8 mouse cellular contexts compared by ENCODE assay signal in the genomic region with DNA sequence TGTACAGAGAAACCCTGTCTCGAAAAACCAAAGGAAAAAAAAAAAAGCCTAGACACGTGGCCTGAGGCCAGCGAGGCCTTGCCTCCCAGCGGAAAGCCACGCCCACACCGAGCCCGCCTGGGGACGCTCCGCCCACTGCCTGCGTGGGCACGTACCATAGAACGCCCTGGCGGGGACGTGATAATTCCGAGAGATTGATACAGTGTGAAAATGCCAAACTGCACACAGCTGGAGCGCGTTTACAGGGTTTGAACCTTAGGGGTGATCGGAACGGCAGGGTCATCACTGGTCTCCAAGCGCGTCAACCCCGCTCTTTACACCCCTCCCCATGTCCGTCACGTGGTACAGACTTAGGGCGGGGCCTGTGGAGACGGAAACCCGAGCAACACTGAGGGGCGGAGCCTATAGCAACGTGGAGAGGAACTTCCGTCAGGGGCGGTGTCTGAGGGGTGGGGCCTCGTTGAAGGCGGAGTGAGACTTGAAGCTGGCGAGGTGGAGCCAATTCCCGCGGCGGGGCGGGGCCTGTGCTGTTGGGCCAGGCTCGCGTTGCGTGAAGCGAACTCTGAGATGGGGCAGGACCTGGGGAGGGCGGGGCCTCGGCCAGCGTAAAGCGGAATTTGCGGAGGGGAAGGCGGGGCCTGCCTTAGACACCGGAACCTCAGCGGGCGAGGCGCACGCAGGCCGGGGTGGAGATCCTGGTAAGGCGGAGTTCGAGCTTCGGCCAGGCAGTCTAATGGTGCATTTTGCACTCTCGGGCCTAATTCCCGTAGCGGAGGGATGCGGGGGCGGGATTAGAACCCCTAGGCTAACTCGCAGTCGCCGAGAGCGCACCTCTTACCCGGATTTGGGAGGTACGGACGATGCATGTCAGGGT. TPM values are rescaled to one million over a fixed set of nuclear protein-coding genes. Genes with fewer than 3 reads are reported as not detected.
DNase-seq lines count a peak whose midpoint lies in the region; ATAC-seq and TF ChIP-seq lines count a peak whose summit lies in the region.

Gene Brat1 (plus strand): TSS at position 634 of the 874 bp plus-strand sequence.

- H3K4me2 ChIP-seq in forebrain, embryonic 15.5 days (replicated peaks) = peak within 1 kb of the TSS; percentile 75

- peak; percentile 97; the same call in 1 of the 2 replicates for TF ChIP-seq POLR2A in lung, adult 2 months (IDR thresholded peaks at IDR 0.05; ENCODE audit: borderline replicate concordance, extremely low read depth, low read depth, low read length)

- H3K27ac ChIP-seq in ES-E14 (ENCODE audit: insufficient read depth, low read depth, low read length, poor library complexity, severe bottlenecking) = peak within 1 kb of the TSS; percentile 96
- H3K27ac ChIP-seq in forebrain, embryonic 15.5 days (replicated peaks) = peak within 1 kb of the TSS; percentile 88

- intact Hi-C loops in heart, postnatal 25 days (cut with DNase I) = loop anchor here (5.0 kb wide), 1 partner anchor 43 kb away; no protein-coding TSS in a partner anchor

- peaks cover 4% of the 10 kb centered on the region; the same call in 1 of the 2 replicates for H3K36me3 ChIP-seq in ES-E14 (ENCODE audit: control insufficient read depth, insufficient read depth, low read length, poor library complexity, severe bottlenecking)
- peaks cover 9% of the 10 kb centered on the region; the same call in 1 of the 2 replicates for H3K36me3 ChIP-seq in forebrain, embryonic 15.5 days

- DNase-seq in ES-E14 (ENCODE audit: low read depth, low spot score) = peak; percentile 100
- DNase-seq in cerebellum, adult 11-12 months = peak; percentile 100
- peak; percentile 100 for DNase-seq in heart, postnatal 25 days (ENCODE audit: low spot score)
- peak; percentile 100 for DNase-seq in layer of hippocampus, adult 18-20 months (ENCODE audit: low spot score in 2 of 2)
- DNase-seq in lung, adult 2 months = peak; percentile 99
- peak; percentile 100 for DNase-seq in thymus, adult 18-20 months

- WGBS in forebrain, embryonic 15.5 days = under 1% methylated on average over 69 of the region's 69 CpGs
- WGBS in lung, adult 2 months = under 1% methylated on average over 69 of the region's 69 CpGs

- peak within 1 kb of the TSS; percentile 81 to 86 for H3K4me3 ChIP-seq in ES-E14 (ENCODE audit: insufficient read depth in 1 of 2, low read depth in 1 of 2, low read length in 2 of 2, poor library complexity in 1 of 2, severe bottlenecking in 1 of 2)
- H3K4me3 ChIP-seq in forebrain, embryonic 15.5 days = peak within 1 kb of the TSS; percentile 72
- H3K4me3 ChIP-seq in lung, adult 2 months (replicated peaks; ENCODE audit: extremely low read depth, low read depth, low read length) = peak within 1 kb of the TSS; percentile 92

- TF ChIP-seq CTCF in lung, adult 2 months (IDR thresholded peaks at IDR 0.05; ENCODE audit: insufficient read depth, low read length) = no peak

- ATAC-seq in forebrain, embryonic 15.5 days (replicated peaks) = peak; percentile 93
- ATAC-seq in neutrophil, adult 5-6 weeks (ENCODE audit: extremely low read depth, insufficient number of reproducible peaks, low FRiP score, poor library complexity, severe bottlenecking) = peak; percentile 89

- peaks cover 0 to 8% of the 10 kb centered on the region in 2 experiments; a peak in 3 of 4 replicates for H3K4me1 ChIP-seq in ES-E14 (ENCODE audit: control insufficient read depth in 2 of 2, insufficient read depth in 2 of 2, low read length in 2 of 2, poor library complexity in 1 of 2)
- H3K4me1 ChIP-seq in forebrain, embryonic 15.5 days = peaks cover 41% of the 10 kb centered on the region
- peaks cover 17% of the 10 kb centered on the region for H3K4me1 ChIP-seq in lung, adult 2 months (ENCODE audit: control insufficient read depth, insufficient read depth, low read length)

- H3K9me3 ChIP-seq in ES-E14 (ENCODE audit: control insufficient read depth, insufficient read depth, low read depth, low read length) = no peaks in the 10 kb centered on the region
- H3K9me3 ChIP-seq in forebrain, embryonic 15.5 days = no peaks in the 10 kb centered on the region

- no peaks in the 10 kb centered on the region for H3K27me3 ChIP-seq in forebrain, embryonic 15.5 days

- in situ Hi-C loops in ES-E14 (cut with MboI; ENCODE audit: low sequenced_read_pairs in 2 of 2, unreplicated experiment in 2 of 2) = no loop called here

- peak within 1 kb of the TSS; percentile 95 for H3K9ac ChIP-seq in ES-E14 (ENCODE audit: insufficient read depth, low read depth, low read length, poor library complexity, severe bottlenecking)
- peak within 1 kb of the TSS; percentile 70 for H3K9ac ChIP-seq in forebrain, embryonic 15.5 days (replicated peaks)

TF ChIP-seq in ES-E14, 5 proteins besides CTCF, POLR2A, EP300 and RAD21:
- TF ChIP-seq CHD2 (IDR thresholded peaks at IDR 0.05; ENCODE audit: low read depth, low read length) (no peak), ZNF384 (IDR thresholded peaks at IDR 0.05; ENCODE audit: low read depth, low read length) (peak; percentile 95), ZC3H11A (IDR thresholded peaks at IDR 0.05; ENCODE audit: borderline replicate concordance, low read depth, low read length) (0 out of 2 replicates have a peak, but pooled peaks have one; percentile 25)

RNA-seq across cellular contexts. Expression of gene Brat1, which starts in this region (rescaled TPM):
- 19.4 and 21.2 TPM in 2 replicates for total RNA-seq in ES-E14 (2012; rRNA removed)
- polyA plus RNA-seq in forebrain, embryonic 15.5 days (2015; fragmentation: Nextera tagmentation; extraction: Ambion mirVana) = 26.3 and 28.2 TPM in 2 replicates
- total RNA-seq in heart, postnatal 25 days (2021) = 1 to 10 TPM; 7.2 to 8.4 TPM
- 10 to 100 TPM; 17.7 to 18.5 TPM for total RNA-seq in layer of hippocampus, adult 18-20 months (2021)
- 31.6 and 31.7 TPM in 2 replicates for polyA plus RNA-seq in lung, adult 2 months (2012; rRNA removed)
- total RNA-seq in neutrophil, adult 5-6 weeks (2017) = 23.3 and 23.6 TPM in 2 replicates

Comparison
In these comparisons a context has a peak if more than half of its experiments do, and no peak if none do; other contexts are left out.
1. Peak in every context shown above with its lines: DNase-seq, ATAC-seq, H3K4me3 ChIP-seq and H3K27ac ChIP-seq.